Mouse (Mus musculus) small intestine, adult 2 months (tissue): ENCODE results near the gene Arl5a.

Experiments used
- CTCF ChIP-seq: fragments of 200-500 bp; IDR thresholded peaks from 2 replicates; pipeline ENCODE4 v1.5.1; 2012; ENCODE audit warnings: low read depth, mild to moderate bottlenecking, control low read depth, inconsistent platforms, low read length, moderate library complexity, mixed read lengths; ENCODE audit not compliant: insufficient replicate concordance, insufficient read length; ENCODE audit errors: extremely low read depth
- POLR2A ChIP-seq: fragments of 200-500 bp; IDR thresholded peaks from 2 replicates; pipeline ENCODE4 v1.6.1; 2012; ENCODE audit warnings: low read depth, mild to moderate bottlenecking, control low read depth, inconsistent platforms, low read length, moderate library complexity

DNA sequence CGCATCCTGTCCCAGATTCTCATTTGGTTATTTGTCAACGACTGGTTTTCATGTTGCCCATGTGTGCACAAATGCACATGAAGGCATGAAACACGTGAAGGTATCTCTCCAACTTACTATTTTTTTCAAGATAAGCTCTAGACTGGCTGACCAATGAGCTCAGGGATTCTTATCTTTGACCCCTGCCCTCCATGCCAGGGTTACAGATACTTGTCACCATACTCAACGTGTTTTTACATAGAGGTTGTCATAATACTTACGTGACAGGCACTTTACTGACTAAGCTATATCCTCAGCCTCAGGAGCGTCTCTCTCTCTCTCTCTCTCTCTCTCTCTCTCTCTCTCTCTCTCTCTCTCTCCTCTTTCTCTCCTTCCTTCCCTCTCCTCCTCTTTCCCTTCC is 38.2 kb downstream of the Arl5a start:
- TF ChIP-seq POLR2A (no peak), CTCF (no peak)
